Mouse (Mus musculus): ENCODE measurements at regions not wholly inside any gene's neighbourhood (a gene's known extent, or its start where the extent isn't known, plus 50 kb on each side); places are given as distances from the start of the nearest gene placed in this dataset.

DNA sequence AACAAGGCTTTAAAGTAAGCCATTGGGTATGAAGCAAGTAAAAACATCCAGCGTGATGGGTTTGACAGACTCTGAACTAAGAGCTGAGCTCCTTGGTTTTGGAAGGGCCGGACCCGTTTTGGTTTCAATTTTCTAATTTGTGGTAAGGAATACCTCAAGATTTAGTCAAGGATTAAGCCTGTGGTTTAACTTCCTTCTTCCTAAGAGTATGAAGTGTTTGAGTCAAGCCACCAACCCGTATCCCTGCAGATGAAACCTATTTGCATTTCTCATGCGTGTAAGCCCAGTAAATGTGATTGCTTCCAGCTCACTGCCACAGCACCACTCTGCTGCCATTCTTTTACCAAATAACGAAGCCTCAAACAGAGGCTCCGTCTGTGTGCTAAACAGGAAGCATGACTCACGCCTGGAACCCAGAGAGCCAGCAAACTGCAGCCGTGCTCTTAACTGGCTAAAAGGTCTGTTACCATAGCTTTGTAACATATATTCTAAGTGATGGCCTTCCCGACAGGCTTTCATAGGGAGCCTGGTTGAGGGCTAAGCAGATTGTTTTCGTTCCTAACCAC, 149.7 kb downstream of the Etv1 start:
- DNase-seq (ENCODE audit: low read depth, low spot score), result peak; percentile 16

DNA sequence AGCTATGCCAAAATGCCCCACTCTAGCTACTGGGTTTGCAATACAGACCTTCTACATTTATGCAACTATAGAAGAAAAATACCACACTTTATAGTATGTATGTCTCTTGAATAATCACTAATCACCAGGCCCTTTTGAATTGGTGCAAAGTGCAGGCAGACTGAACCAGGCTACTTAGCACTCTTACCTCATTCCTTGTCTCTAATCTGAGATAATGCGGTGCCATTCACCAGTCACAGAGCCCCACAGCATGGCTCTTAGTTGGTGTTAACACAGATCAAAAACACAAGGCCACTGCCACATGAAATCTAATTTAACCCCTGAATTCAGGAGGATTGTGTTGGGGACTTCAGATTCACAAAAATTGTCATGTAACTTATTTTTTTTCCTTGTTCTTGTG, 150.5 kb downstream of the Etv1 start:
- DNase-seq (ENCODE audit: low read depth, low spot score), result no peak

- DNase-seq (ENCODE audit: low read depth, low spot score), result no peak
These were observed 152.6 kb downstream of the Etv1 start for GRCm38 (mm10) chr12:38931769-38932168.

DNA sequence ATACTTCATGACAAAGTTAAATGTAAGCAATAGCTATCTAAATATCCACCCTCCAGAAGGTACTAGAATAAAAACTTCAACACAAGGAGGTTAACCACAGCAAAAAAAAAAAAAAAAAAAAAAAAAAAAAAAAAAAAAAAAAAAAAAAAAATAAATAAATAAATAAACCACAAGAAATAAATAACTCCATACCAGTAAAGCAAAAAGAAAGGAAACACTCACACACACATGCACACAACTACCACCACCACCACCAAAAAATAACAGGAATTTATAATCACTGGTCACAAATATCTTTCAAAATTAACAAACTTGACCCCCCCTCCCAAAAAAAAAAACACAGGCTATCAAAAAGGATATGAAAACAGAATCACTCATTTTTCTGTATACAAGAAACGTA, 180.4 kb downstream of the Etv1 start:
- DNase-seq (ENCODE audit: low read depth, low spot score), result no peak

DNA sequence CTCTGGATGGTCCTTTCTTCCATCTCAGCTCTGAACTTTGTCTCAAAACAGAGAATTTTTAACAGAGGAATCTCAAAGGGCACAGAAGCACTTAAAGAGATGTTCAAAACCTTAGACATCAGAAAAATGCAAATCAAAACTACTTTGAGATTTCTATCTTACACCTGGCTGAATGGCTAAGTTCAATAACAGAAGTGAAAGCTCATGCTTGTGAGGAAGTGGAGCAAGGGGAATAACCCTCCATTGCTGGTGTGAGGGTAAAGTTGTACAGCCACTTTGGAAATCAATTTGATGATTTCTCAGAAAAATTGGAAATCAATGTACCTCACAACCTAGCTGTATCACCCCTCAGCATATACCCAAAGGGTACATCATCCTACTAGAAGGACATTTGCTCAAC, 183.1 kb downstream of the Etv1 start:
- DNase-seq (ENCODE audit: low read depth, low spot score), result no peak

- no peak for DNase-seq (ENCODE audit: low read depth, low spot score)
These were observed 191.2 kb downstream of the Etv1 start for GRCm38 (mm10) chr12:38970347-38970746.

DNA sequence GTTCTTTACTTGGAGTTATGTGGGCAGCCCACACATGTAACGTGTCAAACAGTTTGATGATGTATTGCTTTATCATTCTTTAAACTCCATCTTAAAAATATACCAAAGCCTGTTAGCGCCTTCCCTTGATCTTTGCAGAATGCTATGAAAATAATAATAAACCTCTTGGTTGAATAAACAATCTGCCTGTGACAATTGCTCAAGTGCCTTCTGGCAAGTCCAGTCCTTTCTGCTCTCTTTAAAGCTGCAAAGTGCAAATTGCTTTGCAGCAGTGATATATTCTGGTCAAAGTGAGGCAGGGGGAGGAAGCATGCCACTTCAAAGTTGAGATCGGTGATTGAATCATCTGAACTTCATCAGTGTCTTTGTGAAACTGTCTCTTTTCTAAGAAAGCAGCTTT, 193.0 kb downstream of the Etv1 start:
- DNase-seq (ENCODE audit: low read depth, low spot score), result no peak

GRCm38 (mm10) chr12:38975508-38975907, 196.3 kb downstream of the Etv1 start:
- no peak for DNase-seq (ENCODE audit: low read depth, low spot score)

DNA sequence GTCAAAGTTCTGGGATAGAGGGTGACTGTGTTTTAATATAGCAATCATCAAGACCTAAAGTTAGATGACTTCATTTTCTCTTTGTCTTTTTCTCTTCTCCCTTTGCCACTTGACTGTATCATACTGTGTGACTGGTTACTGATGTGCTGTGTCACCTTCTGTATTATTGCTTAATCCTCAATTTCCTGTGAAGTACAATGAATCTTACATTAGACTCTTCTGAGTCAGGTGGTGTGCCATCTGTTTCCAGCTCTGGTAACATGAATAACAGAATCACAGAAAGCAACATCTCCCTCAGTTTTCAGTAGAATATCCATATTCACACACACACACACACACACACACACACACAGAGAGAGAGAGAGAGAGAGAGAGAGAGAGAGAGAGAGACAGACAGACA, 203.2 kb downstream of the Etv1 start:
- DNase-seq (ENCODE audit: low read depth, low spot score), result no peak

- DNase-seq (ENCODE audit: low read depth, low spot score), result no peak
These were observed 206.7 kb downstream of the Etv1 start for GRCm38 (mm10) chr12:38985909-38986308.

GRCm38 (mm10) chr12:38986346-38986745, 207.2 kb downstream of the Etv1 start:
- DNase-seq (ENCODE audit: low read depth, low spot score), result no peak

GRCm38 (mm10) chr12:38987277-38987676, 208.1 kb downstream of the Etv1 start:
- no peak for DNase-seq (ENCODE audit: low read depth, low spot score)

DNA sequence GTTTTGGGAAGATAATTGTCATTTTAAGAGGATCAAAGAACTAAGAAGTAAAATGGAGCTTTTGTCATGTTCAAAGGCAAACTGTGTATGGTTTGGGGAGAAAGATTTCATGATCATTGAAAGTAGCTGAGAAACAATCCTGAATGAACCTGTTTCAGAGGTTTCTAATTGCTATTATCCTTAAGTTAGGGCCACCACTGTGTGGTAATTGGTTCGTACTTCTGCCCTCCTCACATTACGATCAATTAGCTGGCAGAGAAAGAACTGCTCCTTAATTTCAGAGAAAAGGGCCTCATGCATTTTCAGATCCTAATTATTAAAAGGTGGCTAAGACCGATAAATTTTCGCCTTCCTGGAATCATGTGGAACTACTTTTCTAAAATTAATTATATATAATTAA, 208.6 kb downstream of the Etv1 start:
- no peak for DNase-seq (ENCODE audit: low read depth, low spot score)

DNA sequence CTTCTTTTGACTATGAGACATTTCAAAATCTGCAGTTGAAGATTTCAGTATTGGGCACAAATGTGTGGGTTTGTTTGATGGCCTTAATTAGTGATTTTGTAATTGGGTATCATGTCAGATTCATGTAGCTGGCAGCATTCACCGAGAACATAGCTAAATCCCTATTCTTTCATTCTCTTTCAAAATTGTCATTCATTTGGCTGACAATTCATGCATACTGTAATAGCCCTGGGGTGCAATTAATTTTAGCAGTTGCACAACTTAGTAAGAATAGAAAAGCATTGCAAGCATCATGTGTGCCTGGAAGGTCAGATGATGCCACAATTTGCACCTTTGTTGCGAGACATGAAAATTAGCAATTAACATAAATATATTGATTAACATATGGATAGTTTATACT, 248.0 kb downstream of the Etv1 start:
- no peak for DNase-seq (ENCODE audit: low read depth, low spot score)

GRCm38 (mm10) chr12:39027948-39028347, 248.8 kb downstream of the Etv1 start:
- no peak for DNase-seq (ENCODE audit: low read depth, low spot score)

DNA sequence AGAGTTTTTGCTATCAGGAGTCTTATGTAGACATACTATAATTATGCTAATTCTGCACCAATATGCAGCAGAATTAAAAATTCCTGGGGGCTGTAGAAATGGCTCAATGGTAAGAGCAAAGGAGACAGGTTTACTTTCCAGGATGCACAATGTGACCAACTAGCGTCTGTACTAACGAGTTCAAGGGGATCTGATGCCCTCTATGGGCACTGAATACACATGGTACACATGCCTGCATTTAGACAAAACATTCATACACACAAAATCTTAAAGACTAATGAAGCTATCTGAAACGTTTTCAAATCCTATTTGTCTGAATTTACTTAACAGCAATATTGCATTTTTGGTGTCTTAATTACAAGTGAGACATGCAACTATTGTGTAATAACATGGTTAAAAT, 254.8 kb downstream of the Etv1 start:
- no peak for DNase-seq (ENCODE audit: low read depth, low spot score)

DNA sequence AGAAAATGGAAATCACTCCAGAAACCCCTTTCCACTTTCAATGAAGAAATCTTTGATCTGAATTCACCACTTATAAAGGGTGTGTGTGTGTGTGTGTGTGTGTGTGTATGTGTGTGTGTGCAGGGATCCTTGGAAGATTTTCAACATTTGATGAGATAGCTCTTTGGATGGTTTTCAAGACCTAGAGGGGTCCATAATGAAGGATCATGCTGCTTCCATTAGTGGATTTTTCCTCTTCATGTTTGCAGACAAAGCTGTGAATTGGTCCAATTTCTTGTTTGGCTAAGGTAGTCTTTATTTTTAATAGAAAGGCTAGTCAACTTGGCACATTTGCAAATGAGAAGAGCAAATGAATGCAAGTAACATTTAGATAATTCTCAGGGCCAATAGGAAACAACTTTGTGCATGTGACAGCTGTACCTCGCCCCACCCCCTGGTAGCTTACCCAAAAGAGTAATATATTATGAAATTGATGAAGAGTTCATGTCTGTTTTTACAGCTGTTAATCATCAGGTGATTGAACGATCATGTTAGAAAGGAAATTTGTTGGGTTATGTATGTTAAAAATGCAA, 257.4 kb downstream of the Etv1 start:
- DNase-seq (ENCODE audit: low read depth, low spot score), result no peak

- no peak for DNase-seq (ENCODE audit: low read depth, low spot score)
These were observed 258.9 kb downstream of the Etv1 start for GRCm38 (mm10) chr12:39038077-39038476.

GRCm38 (mm10) chr12:39038656-39039055, 259.5 kb downstream of the Etv1 start:
- no peak for DNase-seq (ENCODE audit: low read depth, low spot score)

DNA sequence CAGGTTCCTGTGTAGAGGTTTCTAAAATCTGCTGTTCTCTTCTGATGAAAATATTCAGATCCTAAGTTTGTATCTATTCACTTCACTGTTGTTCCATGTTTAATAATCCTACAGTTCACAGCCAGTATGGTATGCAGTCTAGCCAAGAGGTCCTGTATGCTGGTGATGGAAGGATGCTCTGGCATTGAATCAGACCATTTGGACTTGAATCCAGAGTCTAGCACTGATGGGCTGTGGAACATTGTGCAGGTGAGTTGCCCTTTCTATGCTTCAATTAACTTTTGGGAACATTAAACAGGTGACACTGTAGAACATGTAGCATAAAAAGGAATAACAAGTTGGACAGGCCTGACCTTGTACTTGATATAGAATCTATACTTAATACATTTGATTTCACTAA, 267.9 kb downstream of the Etv1 start:
- DNase-seq (ENCODE audit: low read depth, low spot score), result no peak

DNA sequence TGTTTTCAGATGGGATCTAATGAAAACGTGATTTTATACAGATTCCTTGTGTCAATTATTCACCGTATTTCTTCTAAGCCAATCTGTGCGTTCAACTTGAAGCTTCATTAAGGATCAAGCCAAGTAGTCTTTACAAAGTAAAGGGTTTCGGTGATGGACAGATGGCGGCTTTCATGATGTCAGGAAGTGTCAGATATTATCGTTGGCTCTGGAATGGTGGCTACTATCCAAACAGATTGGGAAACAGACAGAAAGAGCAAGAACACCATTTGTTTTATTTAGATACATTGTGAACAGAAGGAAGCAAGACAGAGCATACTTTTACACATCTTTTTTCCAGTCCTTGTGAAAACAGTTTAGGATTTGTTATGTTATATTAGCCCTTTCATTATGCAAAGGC, 269.3 kb downstream of the Etv1 start:
- DNase-seq (ENCODE audit: low read depth, low spot score), result peak; percentile 65

DNA sequence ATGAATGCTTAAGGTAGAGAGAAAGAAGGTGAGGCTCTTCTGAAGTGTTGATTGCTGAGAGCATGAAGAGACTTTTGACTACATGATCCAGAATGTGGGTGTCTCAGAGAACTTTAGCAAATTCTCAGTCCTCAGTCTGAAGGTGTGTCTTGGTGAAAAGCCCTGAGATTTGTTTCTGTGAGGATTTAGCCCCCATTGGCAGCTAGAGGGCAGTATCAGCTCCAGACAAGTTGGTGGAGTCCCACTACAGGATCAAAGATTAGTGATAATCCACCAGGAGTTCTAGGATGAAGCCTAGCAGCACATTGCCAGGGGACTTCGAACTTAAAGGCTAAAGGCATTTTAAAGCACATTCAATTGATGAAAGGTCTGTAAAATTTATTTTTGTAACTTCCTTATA, 269.8 kb downstream of the Etv1 start:
- no peak for DNase-seq (ENCODE audit: low read depth, low spot score)

GRCm38 (mm10) chr12:39070331-39071045, 291.3 kb downstream of the Etv1 start:
- no peak for DNase-seq (ENCODE audit: low read depth, low spot score)

Data from brain, embryonic 18.5 days (tissue).